8 mouse cellular contexts compared by ENCODE assay signal in the genomic region with DNA sequence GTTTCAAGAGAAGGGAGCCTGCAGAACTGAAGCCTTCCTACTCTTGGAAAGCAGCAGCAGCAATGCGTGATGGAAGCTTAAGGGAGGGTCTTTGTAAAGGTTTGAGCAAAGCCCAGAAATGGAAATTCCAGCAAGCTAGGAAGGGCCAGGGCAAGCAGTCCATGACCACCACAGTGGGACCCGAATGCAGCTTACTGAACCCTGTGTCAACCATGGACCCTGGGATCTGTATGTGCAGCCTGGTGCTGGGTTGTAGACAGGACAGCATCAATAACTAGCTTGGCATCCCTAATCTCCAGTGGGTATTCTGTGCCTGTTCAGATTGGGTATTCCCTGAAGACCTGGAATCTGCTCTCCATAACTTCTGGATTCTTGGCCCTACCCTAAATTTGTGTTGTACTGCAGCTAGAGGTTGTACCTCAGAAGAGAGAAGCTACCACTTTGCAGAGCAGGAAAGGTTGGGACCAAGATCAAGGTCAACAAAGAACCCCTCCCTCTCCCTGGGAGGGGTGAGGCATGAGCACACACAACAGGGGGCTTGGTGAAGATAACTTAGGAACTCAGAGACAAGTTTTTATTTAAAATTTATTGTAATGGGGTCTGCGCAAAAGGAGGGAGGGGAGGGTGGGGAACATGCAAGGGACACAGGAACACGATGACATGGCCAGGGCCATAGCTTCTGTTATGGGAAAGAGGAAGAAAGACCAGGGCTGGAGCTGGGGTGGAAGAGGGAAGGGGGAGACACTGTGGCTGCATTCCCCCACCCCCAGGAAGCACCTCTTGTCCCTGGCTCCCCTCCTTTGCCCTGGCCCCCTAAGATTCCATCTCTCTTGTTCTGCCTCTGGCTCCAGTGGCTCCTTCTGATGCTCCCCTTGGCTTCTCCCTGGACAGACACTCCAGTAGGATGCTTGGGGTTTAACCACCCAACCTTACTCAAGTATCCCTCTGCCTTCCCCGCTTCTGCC. TPM values are rescaled to one million over a fixed set of nuclear protein-coding genes. Genes with fewer than 3 reads are reported as not detected.
DNase-seq lines count a peak whose midpoint lies in the region; ATAC-seq and TF ChIP-seq lines count a peak whose summit lies in the region.

No protein-coding gene starts in this region.

- no peaks in the 10 kb centered on the region for H3K27me3 ChIP-seq in intestine, postnatal 0 days (replicated peaks; ENCODE audit: control insufficient read depth, insufficient read depth, low read length)
- H3K27me3 ChIP-seq in neural tube, embryonic 15.5 days (replicated peaks) = no peaks in the 10 kb centered on the region

- DNase-seq in cerebellum, adult 11-12 months = peak; percentile 52
- DNase-seq in cerebellum, postnatal 36 days = no peak
- peak; percentile 49 for DNase-seq in retina, embryonic 14.5 days (ENCODE audit: low spot score)
- DNase-seq in retina, postnatal 1 day = no peak
- no peak for DNase-seq in lung, postnatal 36 days
- no peak for DNase-seq in kidney, postnatal 4 days

- peak overlapping the region; percentile 73 for H3K4me2 ChIP-seq in intestine, postnatal 0 days (replicated peaks; ENCODE audit: low read depth)
- peak overlapping the region; percentile 88 for H3K4me2 ChIP-seq in neural tube, embryonic 15.5 days

- H3K36me3 ChIP-seq in intestine, postnatal 0 days (ENCODE audit: control insufficient read depth, insufficient read depth) = peaks cover 24% of the 10 kb centered on the region
- H3K36me3 ChIP-seq in neural tube, embryonic 15.5 days = peaks cover 23% of the 10 kb centered on the region

- 0 out of 2 replicates have a peak overlapping the region, but pooled peaks have one; percentile 11 for H3K9ac ChIP-seq in intestine, postnatal 0 days (ENCODE audit: low read depth, low read length)
- peak overlapping the region; percentile 99 for H3K9ac ChIP-seq in neural tube, embryonic 15.5 days (replicated peaks)

- no peak for TF ChIP-seq CTCF in intestine, postnatal 0 days (IDR thresholded peaks at IDR 0.05; ENCODE audit: low read depth)

- H3K4me3 ChIP-seq in intestine, postnatal 0 days (ENCODE audit: low read depth, low read length) = peak overlapping the region; percentile 41; the same call in 1 of the 2 replicates
- peak overlapping the region; percentile 59 for H3K4me3 ChIP-seq in neural tube, embryonic 15.5 days (replicated peaks)

- peak overlapping the region; percentile 28; the same call in 1 of the 2 replicates for H3K27ac ChIP-seq in intestine, postnatal 0 days (ENCODE audit: low read depth, low read length)
- H3K27ac ChIP-seq in neural tube, embryonic 15.5 days (replicated peaks) = peak overlapping the region; percentile 98

- WGBS in intestine, postnatal 0 days = 40% methylated on average over 5 of the region's 5 CpGs
- 37% methylated on average over 5 of the region's 5 CpGs for WGBS in neural tube, embryonic 15.5 days

- H3K4me1 ChIP-seq in intestine, postnatal 0 days (replicated peaks; ENCODE audit: control insufficient read depth, insufficient read depth, low read length) = peaks cover 11% of the 10 kb centered on the region; the same call in 1 of the 2 replicates
- peaks cover 79% of the 10 kb centered on the region for H3K4me1 ChIP-seq in neural tube, embryonic 15.5 days

- H3K9me3 ChIP-seq in intestine, postnatal 0 days (ENCODE audit: control insufficient read depth) = no peaks in the 10 kb centered on the region
- H3K9me3 ChIP-seq in neural tube, embryonic 15.5 days (replicated peaks) = no peaks in the 10 kb centered on the region

- no peak for ATAC-seq in intestine, postnatal 0 days
- ATAC-seq in neural tube, embryonic 15.5 days (ENCODE audit: low FRiP score) = no peak

RNA-seq across cellular contexts. Expression of gene Prrt2, which starts 0.8 kb away (rescaled TPM):
- 2.5 and 2.7 TPM in 2 replicates for polyA plus RNA-seq in intestine, postnatal 0 days (2015; fragmentation: Nextera tagmentation; extraction: Ambion mirVana)
- polyA plus RNA-seq in neural tube, embryonic 15.5 days (2015; fragmentation: Nextera tagmentation; extraction: Ambion mirVana) = 69.9 and 72.5 TPM in 2 replicates

RNA-seq across cellular contexts. Expression of gene Gm42742, which starts 0.9 kb away (rescaled TPM):
- 15.7 and 27.1 TPM in 2 replicates for polyA plus RNA-seq in intestine, postnatal 0 days (2015; fragmentation: Nextera tagmentation; extraction: Ambion mirVana)
- 18.8 and 54.5 TPM in 2 replicates for polyA plus RNA-seq in neural tube, embryonic 15.5 days (2015; fragmentation: Nextera tagmentation; extraction: Ambion mirVana)

RNA-seq across cellular contexts. Expression of gene Pagr1a, which starts 4.7 kb away (rescaled TPM):
- 26.4 and 37.5 TPM in 2 replicates for polyA plus RNA-seq in intestine, postnatal 0 days (2015; fragmentation: Nextera tagmentation; extraction: Ambion mirVana)
- polyA plus RNA-seq in neural tube, embryonic 15.5 days (2015; fragmentation: Nextera tagmentation; extraction: Ambion mirVana) = 52.5 and 80.1 TPM in 2 replicates

RNA-seq across cellular contexts. Expression of gene Maz, which starts 5.0 kb away (rescaled TPM):
- polyA plus RNA-seq in intestine, postnatal 0 days (2015; fragmentation: Nextera tagmentation; extraction: Ambion mirVana) = 32.6 and 33.9 TPM in 2 replicates
- polyA plus RNA-seq in neural tube, embryonic 15.5 days (2015; fragmentation: Nextera tagmentation; extraction: Ambion mirVana) = 78.1 and 82.6 TPM in 2 replicates

RNA-seq across cellular contexts. Expression of gene Pagr1b, which starts 5.6 kb away (rescaled TPM):
- polyA plus RNA-seq in intestine, postnatal 0 days (2015; fragmentation: Nextera tagmentation; extraction: Ambion mirVana) = 0.68 TPM in 1 of 2 replicates, not detected in the other
- 0.79 and 1.2 TPM in 2 replicates for polyA plus RNA-seq in neural tube, embryonic 15.5 days (2015; fragmentation: Nextera tagmentation; extraction: Ambion mirVana)

Comparison
In these comparisons a context has a peak if more than half of its experiments do, and no peak if none do; other contexts are left out.
1. DNase-seq: peak in cerebellum, adult 11-12 months (single experiment) and retina, embryonic 14.5 days (single experiment); none in cerebellum, postnatal 36 days (0 of 2), retina, postnatal 1 day (single experiment), lung, postnatal 36 days (single experiment) and kidney, postnatal 4 days (0 of 2).
2. RNA of gene Prrt2, which starts 0.8 kb away (polyA plus RNA-seq): 69.9 to 72.5 TPM in neural tube, embryonic 15.5 days; 2.5 to 2.7 TPM in intestine, postnatal 0 days; every median in the first group is over 10 times any median in the second.